Mouse (Mus musculus): ENCODE measurements around the gene Aspm. TPM values are rescaled to one million over a fixed set of nuclear protein-coding genes. Genes with fewer than 3 reads are reported as not detected.
A peak's percentile ranks its signal among the peaks of the same experiment; 100 is the strongest.
"Not testable (repeated sequence)": the region's sequence is repeated elsewhere in the genome, so short reads cannot be mapped to it uniquely, and the experiment has no call there.

Gene Aspm
- total and polyA plus RNA-seq, 2 experiments = 0.02 to 0.28 TPM

DNA sequence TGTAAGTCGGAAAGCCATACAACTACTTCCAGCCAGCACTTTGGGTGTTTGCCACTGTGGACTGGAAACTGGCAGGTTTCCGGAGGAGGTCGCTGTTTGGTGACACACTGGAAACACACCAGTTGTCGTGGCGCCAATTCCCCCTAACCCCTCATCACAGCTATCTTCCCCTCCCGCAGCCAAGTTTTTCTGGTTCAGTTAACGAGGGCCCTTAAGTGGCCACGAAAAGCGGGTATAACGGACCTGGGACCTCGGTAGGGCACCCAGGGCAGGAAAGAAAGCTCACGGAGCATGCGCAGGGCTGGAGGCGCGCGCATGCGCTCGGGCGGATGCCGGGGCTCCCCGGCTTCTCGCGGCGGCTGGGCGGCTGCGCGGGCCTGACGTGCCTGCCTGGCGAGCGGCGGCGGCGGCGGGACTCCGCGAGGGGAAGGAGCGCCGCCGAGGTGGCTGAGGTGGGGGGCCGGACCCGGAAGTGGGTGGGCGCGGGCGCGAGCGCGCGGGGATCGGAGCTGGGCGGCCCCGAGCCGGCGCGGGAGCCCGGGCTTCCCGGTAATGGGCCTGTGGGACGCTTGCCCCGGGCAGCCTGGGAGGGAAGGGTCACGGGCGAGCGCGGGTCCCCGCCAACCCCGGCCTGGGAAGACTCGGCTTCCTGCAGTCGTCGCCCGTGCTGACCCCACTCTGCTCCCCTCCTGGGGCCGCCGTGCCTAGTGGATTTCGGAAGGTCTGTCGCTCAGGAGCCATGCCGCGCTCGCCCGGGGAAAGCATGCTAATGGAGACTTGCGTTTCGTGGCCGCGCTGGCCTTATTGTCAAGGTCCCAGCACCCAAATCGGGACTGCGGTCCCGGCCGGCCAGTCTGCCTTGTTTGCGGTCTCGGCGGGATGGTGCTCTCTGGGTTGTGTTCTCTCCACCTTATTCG is 32.4 kb upstream of the Aspm start, which contains the start of gene Zbtb41:
Gene Zbtb41 (plus strand): TSS at position 414 of the 917 bp plus-strand sequence.
- peaks cover 7% of the 10 kb centered on the region; the same call in 1 of the 2 replicates for H3K36me3 ChIP-seq (ENCODE audit: control insufficient read depth, insufficient read depth, low read length)

DNA sequence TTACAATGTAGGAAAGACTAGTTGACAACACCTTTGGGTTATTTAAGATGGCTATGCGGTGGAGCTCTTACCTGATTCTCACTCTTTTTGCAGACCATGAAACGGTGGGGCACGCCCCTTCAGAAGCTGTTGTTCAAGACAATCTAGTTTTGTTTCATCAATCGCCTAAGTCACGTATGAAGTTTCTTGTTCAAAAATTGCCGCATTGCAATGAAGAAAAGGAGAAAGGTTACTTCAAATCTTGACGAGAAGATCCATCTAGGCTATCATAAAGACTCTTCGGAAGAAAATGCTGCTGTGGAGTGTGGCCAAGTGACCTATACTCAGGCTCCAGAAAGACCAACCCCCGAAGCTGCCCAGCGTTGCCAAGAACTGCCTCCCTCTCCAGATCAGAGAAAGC is 31.6 kb upstream of the Aspm start:
- Histone ChIP-seq H3K36me3 (ENCODE audit: control insufficient read depth, insufficient read depth, low read length) (peaks cover 7% of the 10 kb centered on the region; the same call in 1 of the 2 replicates), H3K9ac (ENCODE audit: low read depth, low read length) (peak overlapping the region; percentile 95; the same call in 1 of the 2 replicates), H3K27me3 (ENCODE audit: control insufficient read depth, insufficient read depth, low read length) (no peaks in the 10 kb centered on the region), H3K27ac (replicated peaks; ENCODE audit: insufficient read depth, low read depth, low read length) (no peak overlapping the region), H3K4me3 (ENCODE audit: insufficient read depth, low read depth, low read length) (peak overlapping the region; percentile 95), H3K79me2 (ENCODE audit: control insufficient read depth, insufficient read depth, low read length) (peaks cover 19% of the 10 kb centered on the region; the same call in 1 of the 2 replicates), H3K4me1 (ENCODE audit: control insufficient read depth, insufficient read depth, low read length) (peaks cover 14% of the 10 kb centered on the region)
- WGBS = 4% methylated on average over 10 of the region's 10 CpGs
- DNase-seq (ENCODE audit: extremely low read depth, low read depth, low spot score) = peak; percentile 68
- TF ChIP-seq POLR2A (IDR thresholded peaks at IDR 0.05; ENCODE audit: extremely low read depth, insufficient read depth, low read length) (no peak), CTCF (IDR thresholded peaks at IDR 0.05; ENCODE audit: low read depth, low read length) (no peak)

More for the DNA sequence above, 32.4 kb upstream of the Aspm start, which contains the start of gene Zbtb41:
- TF ChIP-seq CTCF (IDR thresholded peaks at IDR 0.05; ENCODE audit: low read depth, low read length) (peak; percentile 61), POLR2A (IDR thresholded peaks at IDR 0.05; ENCODE audit: extremely low read depth, insufficient read depth, low read length) (peak; percentile 43; the same call in 1 of the 2 replicates)
- Histone ChIP-seq H3K9ac (ENCODE audit: low read depth, low read length) (peak within 1 kb of the TSS; percentile 95), H3K27ac (replicated peaks; ENCODE audit: insufficient read depth, low read depth, low read length) (peak within 1 kb of the TSS; percentile 92), H3K4me1 (ENCODE audit: control insufficient read depth, insufficient read depth, low read length) (peaks cover 14% of the 10 kb centered on the region), H3K27me3 (ENCODE audit: control insufficient read depth, insufficient read depth, low read length) (no peaks in the 10 kb centered on the region), H3K79me2 (ENCODE audit: control insufficient read depth, insufficient read depth, low read length) (peaks cover 18% of the 10 kb centered on the region; the same call in 1 of the 2 replicates), H3K4me3 (ENCODE audit: insufficient read depth, low read depth, low read length) (peak within 1 kb of the TSS; percentile 95)
- WGBS = under 1% methylated on average over 79 of the region's 88 CpGs
- peak; percentile 77 for DNase-seq (ENCODE audit: extremely low read depth, low read depth, low spot score)

DNA sequence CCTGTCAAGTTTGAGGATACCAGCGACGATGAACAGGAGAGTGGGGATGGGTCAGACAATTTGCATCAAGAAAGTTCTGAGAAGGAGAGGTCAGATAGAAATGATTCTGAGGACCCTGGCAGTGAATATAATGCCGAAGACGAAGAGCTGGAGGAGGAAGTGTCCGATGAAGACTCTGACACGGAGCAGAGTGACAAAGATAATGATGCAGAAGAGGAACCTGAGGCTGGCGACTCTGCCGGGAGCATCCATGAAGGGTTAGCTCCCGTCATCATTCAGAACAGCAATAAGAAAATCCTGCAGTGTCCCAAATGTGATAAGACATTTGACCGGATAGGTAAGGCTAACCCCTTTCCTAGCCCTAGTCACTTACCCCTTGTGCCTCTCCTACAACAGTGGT is 30.6 kb upstream of the Aspm start:
- peaks cover 19% of the 10 kb centered on the region; the same call in 1 of the 2 replicates for H3K79me2 ChIP-seq (ENCODE audit: control insufficient read depth, insufficient read depth, low read length)
- H3K4me1 ChIP-seq (ENCODE audit: control insufficient read depth, insufficient read depth, low read length) = peaks cover 14% of the 10 kb centered on the region
- no peak overlapping the region for H3K4me3 ChIP-seq (ENCODE audit: insufficient read depth, low read depth, low read length)
- H3K36me3 ChIP-seq (ENCODE audit: control insufficient read depth, insufficient read depth, low read length) = peaks cover 8% of the 10 kb centered on the region
- WGBS = 69% methylated on average over 10 of the region's 10 CpGs
- H3K27me3 ChIP-seq (ENCODE audit: control insufficient read depth, insufficient read depth, low read length) = no peaks in the 10 kb centered on the region
- TF ChIP-seq CTCF (IDR thresholded peaks at IDR 0.05; ENCODE audit: low read depth, low read length) (no peak), POLR2A (IDR thresholded peaks at IDR 0.05; ENCODE audit: extremely low read depth, insufficient read depth, low read length) (no peak)
- no peak for DNase-seq (ENCODE audit: extremely low read depth, low read depth, low spot score)
- no peak overlapping the region for H3K9ac ChIP-seq (ENCODE audit: low read depth, low read length)
- H3K27ac ChIP-seq (replicated peaks; ENCODE audit: insufficient read depth, low read depth, low read length) = no peak overlapping the region

DNA sequence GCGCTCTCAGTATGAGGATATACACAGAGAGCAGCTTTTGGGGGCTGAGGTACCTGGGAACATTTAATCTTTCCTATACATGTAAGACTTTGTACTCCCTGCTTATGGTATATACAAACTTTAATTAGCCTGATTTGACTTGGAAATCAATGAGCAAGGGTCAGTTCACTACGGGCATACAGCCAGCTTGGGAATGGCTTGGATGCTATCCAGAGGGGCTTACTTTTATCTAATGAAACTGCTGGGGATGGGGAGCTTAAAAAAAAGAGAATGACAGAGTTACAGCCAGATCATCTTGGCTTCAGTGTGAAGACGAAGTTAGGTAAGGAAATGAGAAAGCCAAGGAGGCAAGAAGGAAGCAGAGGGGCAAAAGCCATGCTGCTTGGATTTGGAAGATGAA is 29.6 kb upstream of the Aspm start:
- Histone ChIP-seq H3K27ac (replicated peaks; ENCODE audit: insufficient read depth, low read depth, low read length) (no peak overlapping the region), H3K27me3 (ENCODE audit: control insufficient read depth, insufficient read depth, low read length) (no peaks in the 10 kb centered on the region), H3K4me3 (ENCODE audit: insufficient read depth, low read depth, low read length) (no peak overlapping the region), H3K79me2 (ENCODE audit: control insufficient read depth, insufficient read depth, low read length) (peaks cover 19% of the 10 kb centered on the region; the same call in 1 of the 2 replicates), H3K4me1 (ENCODE audit: control insufficient read depth, insufficient read depth, low read length) (peaks cover 14% of the 10 kb centered on the region), H3K36me3 (ENCODE audit: control insufficient read depth, insufficient read depth, low read length) (peaks cover 16% of the 10 kb centered on the region), H3K9ac (ENCODE audit: low read depth, low read length) (no peak overlapping the region)
- TF ChIP-seq CTCF (IDR thresholded peaks at IDR 0.05; ENCODE audit: low read depth, low read length) = no peak
- TF ChIP-seq POLR2A (IDR thresholded peaks at IDR 0.05; ENCODE audit: extremely low read depth, insufficient read depth, low read length) = no peak
- no peak for DNase-seq (ENCODE audit: extremely low read depth, low read depth, low spot score)
- 58% methylated on average over 3 of the region's 3 CpGs for WGBS

DNA sequence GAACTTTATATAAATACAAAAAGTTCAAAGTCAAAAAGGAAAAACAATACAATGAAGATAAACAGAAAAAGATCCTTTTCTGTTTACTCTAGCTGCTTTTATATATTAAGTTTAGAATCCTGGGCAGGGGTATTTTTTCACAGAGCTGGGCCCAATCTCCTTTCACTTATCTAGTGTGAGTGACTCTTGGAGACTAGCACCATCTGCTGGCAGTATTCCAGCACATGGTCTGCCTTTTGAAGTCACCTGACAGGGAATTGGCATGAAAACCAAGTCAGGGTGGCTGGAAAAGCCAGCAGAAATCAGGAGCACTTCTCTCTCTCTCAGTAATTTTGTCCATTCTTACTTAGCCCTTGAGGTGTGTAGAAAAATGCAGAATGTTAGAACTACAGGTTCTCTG is 16.2 kb upstream of the Aspm start:
- H3K4me1 ChIP-seq (ENCODE audit: control insufficient read depth, insufficient read depth, low read length) = no peaks in the 10 kb centered on the region
- TF ChIP-seq CTCF (IDR thresholded peaks at IDR 0.05; ENCODE audit: low read depth, low read length) (no peak), POLR2A (IDR thresholded peaks at IDR 0.05; ENCODE audit: extremely low read depth, insufficient read depth, low read length) (no peak)
- no peak overlapping the region for H3K9ac ChIP-seq (ENCODE audit: low read depth, low read length)
- H3K4me3 ChIP-seq (ENCODE audit: insufficient read depth, low read depth, low read length) = no peak overlapping the region
- DNase-seq (ENCODE audit: extremely low read depth, low read depth, low spot score) = peak; percentile 50
- no peak overlapping the region for H3K27ac ChIP-seq (replicated peaks; ENCODE audit: insufficient read depth, low read depth, low read length)
- H3K79me2 ChIP-seq (ENCODE audit: control insufficient read depth, insufficient read depth, low read length) = no peaks in the 10 kb centered on the region; the same call in 1 of the 2 replicates
- no peaks in the 10 kb centered on the region for H3K27me3 ChIP-seq (ENCODE audit: control insufficient read depth, insufficient read depth, low read length)
- H3K36me3 ChIP-seq (ENCODE audit: control insufficient read depth, insufficient read depth, low read length) = peaks cover 47% of the 10 kb centered on the region

DNA sequence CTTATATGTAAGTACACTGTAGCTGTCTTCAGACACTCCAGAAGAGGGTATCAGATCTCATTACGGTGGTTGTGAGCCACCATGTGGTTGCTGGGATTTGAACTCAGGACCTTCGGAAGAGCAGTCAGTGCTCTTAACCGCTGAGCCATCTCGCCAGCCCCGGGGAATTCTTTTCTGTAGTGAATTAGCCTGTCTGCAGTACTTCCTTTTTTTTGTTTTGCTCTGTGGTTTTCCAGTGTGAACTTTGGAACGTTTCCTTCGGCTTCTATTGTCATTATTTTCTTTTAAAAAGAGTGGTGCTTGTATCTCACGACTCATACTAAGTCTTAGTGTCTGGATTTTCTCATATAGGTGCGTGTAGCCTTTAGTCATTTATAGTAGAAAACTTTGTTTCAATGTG is 11.5 kb upstream of the Aspm start:
- H3K4me1 ChIP-seq (ENCODE audit: control insufficient read depth, insufficient read depth, low read length) = not testable (repeated sequence)
- WGBS = 85% methylated on average over 9 of the region's 9 CpGs

More for the DNA sequence above, 11.5 kb upstream of the Aspm start:
- H3K79me2 ChIP-seq (ENCODE audit: control insufficient read depth, insufficient read depth, low read length); H3K27me3 ChIP-seq (ENCODE audit: control insufficient read depth, insufficient read depth, low read length); H3K4me3 ChIP-seq (ENCODE audit: insufficient read depth, low read depth, low read length); H3K27ac ChIP-seq (replicated peaks; ENCODE audit: insufficient read depth, low read depth, low read length); H3K9ac ChIP-seq (ENCODE audit: low read depth, low read length); DNase-seq (ENCODE audit: extremely low read depth, low read depth, low spot score): not testable (repeated sequence)
- H3K36me3 ChIP-seq (ENCODE audit: control insufficient read depth, insufficient read depth, low read length) = peaks cover 39% of the 10 kb centered on the region
